Mouse (Mus musculus) urinary bladder, adult 2 months (tissue): ENCODE measurements around the gene Sox9. TPM values are rescaled to one million over a fixed set of nuclear protein-coding genes. Genes with fewer than 3 reads are reported as not detected.

Source experiments
- DNase-seq: peaks from one replicate; pipeline ENCODE4 v3.0.0; 2022; ENCODE audit warnings: low spot score
- polyA plus RNA-seq: library from polyadenylated mRNA; depleted of rRNA; stranded (reverse); fragments of >200 nt; gene quantifications from 2 replicates; pipeline ENCODE4 v1.2.3, GENCODE M21; 2012

The Sox9 gene
- polyA plus RNA-seq, 1 experiment: 0.96 TPM

- DNase-seq: no peak
Measured at GRCm38 (mm10) chr11:112798831-112799382, 16.9 kb downstream of the Sox9 start.

- no peak for DNase-seq
Measured at GRCm38 (mm10) chr11:112801189-112801818, 19.3 kb downstream of the Sox9 start.

GRCm38 (mm10) chr11:112807838-112808506 lies 25.9 kb downstream of the Sox9 start:
- DNase-seq: no peak

- no peak for DNase-seq
Measured at GRCm38 (mm10) chr11:112810447-112811151, 28.6 kb downstream of the Sox9 start.

GRCm38 (mm10) chr11:112811152-112811871 lies 29.3 kb downstream of the Sox9 start:
- DNase-seq: no peak

GRCm38 (mm10) chr11:112817829-112818650 lies 36.0 kb downstream of the Sox9 start:
- no peak for DNase-seq

- no peak for DNase-seq
Measured at GRCm38 (mm10) chr11:112818651-112819270, 36.7 kb downstream of the Sox9 start.

- no peak for DNase-seq
Measured at GRCm38 (mm10) chr11:112821536-112821935, 39.5 kb downstream of the Sox9 start.

- DNase-seq: no peak
Measured at GRCm38 (mm10) chr11:112824146-112824545, 42.1 kb downstream of the Sox9 start.

GRCm38 (mm10) chr11:112826193-112827043 lies 44.4 kb downstream of the Sox9 start:
- DNase-seq: no peak

- DNase-seq: no peak
Measured at GRCm38 (mm10) chr11:112827044-112827347, 45.0 kb downstream of the Sox9 start.

GRCm38 (mm10) chr11:112828553-112829287 lies 46.7 kb downstream of the Sox9 start:
- no peak for DNase-seq

- no peak for DNase-seq
Measured at GRCm38 (mm10) chr11:112834245-112835005, 52.4 kb downstream of the Sox9 start.

- DNase-seq: no peak
Measured at GRCm38 (mm10) chr11:112835468-112836092, 53.6 kb downstream of the Sox9 start.
